Mouse (Mus musculus) neutrophil, adult 59 days (primary cell): ENCODE data around the gene Anxa1. TPM values are rescaled to one million over a fixed set of nuclear protein-coding genes. Genes with fewer than 3 reads are reported as not detected.

Source experiments
- total RNA-seq, 2 experiments: library from RNA; stranded (reverse); gene quantifications; 1 replicate in 1 of 2; 2 replicates in 1 of 2; pipeline ENCODE4 v1.2.4; 2023

Gene Anxa1
- total RNA-seq: 1,000 to 10,000 TPM; 2,812 to 3,652 TPM

DNA sequence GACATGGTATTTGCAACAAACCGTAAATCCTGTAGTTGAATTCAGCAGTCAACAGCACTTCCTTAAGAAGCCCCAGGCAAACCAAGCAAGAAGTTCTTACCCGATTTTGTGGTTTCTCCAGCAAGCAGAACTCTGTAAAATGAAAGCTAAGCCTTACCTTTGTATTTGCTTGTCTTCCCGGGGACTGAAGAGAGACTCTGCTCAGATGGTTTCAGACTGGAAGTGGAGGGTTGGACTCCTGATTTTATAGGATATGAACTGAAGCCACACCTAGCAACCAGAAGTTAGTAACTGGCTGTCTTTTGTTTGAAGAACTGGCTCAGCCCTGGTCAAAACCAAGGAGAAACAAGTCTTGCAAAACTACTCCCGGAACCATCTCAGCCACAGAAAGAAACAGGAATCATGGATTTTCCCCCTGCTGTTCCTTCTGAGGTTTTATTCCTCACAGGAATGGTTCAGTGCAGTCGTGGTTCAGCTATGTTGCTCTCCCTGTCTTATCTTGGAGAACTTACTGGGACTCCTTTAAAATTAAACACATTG lies at the start of gene Anxa1:
Gene Anxa1, minus strand, starts transcription at position 490 of the 540 bp plus-strand sequence.

Other genes starting within 250 kb of the Anxa1 start
- 10 to 100 TPM in 1 of 2 experiments, 1 to 10 TPM in 1; 2.6 to 10.8 TPM for gene Aldh1a1, start 101.8 kb upstream of the Anxa1 start, total RNA-seq